Mouse (Mus musculus): Measurements from ENCODE around the gene Sptbn4. TPM values are rescaled to one million over a fixed set of nuclear protein-coding genes. Genes with fewer than 3 reads are reported as not detected.

Sptbn4 gene
- polyA plus RNA-seq, 1 experiment from 2014 or later = 0.21 TPM

DNA sequence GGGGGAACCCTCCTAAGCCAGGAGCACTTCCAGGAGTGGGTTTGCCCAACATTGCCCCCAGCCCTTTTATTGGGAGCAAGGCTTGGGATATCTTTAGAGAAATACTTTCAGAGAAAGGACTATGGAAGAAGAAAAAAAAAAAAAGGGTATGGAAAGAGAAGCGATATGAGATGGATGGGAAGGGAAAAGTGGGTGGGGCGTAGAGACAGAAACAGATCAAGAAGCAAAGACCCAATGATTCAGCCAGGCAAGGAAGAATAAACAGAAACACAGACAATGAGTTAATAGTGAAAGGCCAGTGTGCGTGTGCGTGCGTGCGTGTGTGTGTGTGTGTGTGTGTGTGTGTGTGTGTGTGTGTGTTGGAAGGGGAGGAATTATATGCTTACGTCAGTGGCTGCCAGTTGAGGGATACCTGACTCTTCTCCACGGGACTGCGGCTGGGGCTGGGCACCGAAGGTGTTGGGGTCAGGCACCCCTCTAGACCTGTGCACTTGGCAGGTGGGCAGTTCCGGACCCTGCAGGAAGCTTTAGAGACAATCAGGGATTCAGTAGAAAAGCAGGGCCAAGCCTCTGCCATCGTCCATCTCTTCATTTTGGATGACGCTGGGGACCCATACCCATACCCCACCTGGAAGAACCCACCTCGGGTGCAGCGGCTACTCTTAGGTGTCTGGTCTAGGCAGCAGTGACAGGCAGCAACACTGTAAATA, 112.3 kb downstream of the Sptbn4 start:
- Histone ChIP-seq H3K27me3 (peaks cover 59% of the 10 kb centered on the region), H3K4me2 (peak overlapping the region; percentile 92), H3K27ac (peak overlapping the region; percentile 69), H3K4me1 (peaks cover 68% of the 10 kb centered on the region), H3K4me3 (peak overlapping the region; percentile 65; the same call in 1 of the 2 replicates), H3K36me3 (no peaks in the 10 kb centered on the region), H3K9me3 (no peaks in the 10 kb centered on the region), H3K9ac (peak overlapping the region; percentile 20; the same call in 1 of the 2 replicates)
- ATAC-seq (ENCODE audit: borderline replicate concordance, extremely low read depth, low FRiP score, low TSS enrichment) = no peak
- WGBS = 41% methylated on average over 15 of the region's 15 CpGs

DNA sequence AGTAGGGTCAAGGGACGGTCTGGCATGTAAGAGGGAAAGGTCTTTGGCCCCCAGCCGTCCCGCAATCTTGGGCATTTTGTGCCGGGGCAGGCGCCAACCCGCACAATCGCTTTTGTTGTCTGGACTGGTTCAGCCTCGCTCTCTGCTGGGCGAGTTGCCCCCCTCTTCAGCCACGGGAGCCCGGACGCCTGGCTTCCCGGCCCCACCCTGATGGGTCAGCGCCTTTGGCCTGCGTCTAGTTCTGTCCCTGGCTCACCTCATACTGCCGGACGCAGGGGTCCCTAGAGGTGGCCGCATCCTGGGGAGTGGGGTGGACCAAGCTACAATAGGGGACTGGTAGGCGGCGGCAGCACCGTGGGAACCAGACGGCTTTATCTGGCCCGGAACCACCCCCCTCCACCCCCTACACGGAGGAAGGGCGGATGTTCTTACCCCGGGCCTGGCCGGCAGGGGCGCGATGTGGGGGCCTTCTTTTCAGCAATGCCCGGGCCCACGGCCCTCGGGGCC, 113.0 kb downstream of the Sptbn4 start:
- ATAC-seq (ENCODE audit: borderline replicate concordance, extremely low read depth, low FRiP score, low TSS enrichment) = no peak
- H3K36me3 ChIP-seq = no peaks in the 10 kb centered on the region
- WGBS = 2% methylated on average over 32 of the region's 32 CpGs
- H3K9me3 ChIP-seq = no peaks in the 10 kb centered on the region
- H3K27ac ChIP-seq = peak overlapping the region; percentile 69
- peak overlapping the region; percentile 92 for H3K4me2 ChIP-seq
- peaks cover 59% of the 10 kb centered on the region for H3K27me3 ChIP-seq
- H3K4me3 ChIP-seq = peak overlapping the region; percentile 65
- peak overlapping the region; percentile 20 for H3K9ac ChIP-seq
- peaks cover 75% of the 10 kb centered on the region for H3K4me1 ChIP-seq

DNA sequence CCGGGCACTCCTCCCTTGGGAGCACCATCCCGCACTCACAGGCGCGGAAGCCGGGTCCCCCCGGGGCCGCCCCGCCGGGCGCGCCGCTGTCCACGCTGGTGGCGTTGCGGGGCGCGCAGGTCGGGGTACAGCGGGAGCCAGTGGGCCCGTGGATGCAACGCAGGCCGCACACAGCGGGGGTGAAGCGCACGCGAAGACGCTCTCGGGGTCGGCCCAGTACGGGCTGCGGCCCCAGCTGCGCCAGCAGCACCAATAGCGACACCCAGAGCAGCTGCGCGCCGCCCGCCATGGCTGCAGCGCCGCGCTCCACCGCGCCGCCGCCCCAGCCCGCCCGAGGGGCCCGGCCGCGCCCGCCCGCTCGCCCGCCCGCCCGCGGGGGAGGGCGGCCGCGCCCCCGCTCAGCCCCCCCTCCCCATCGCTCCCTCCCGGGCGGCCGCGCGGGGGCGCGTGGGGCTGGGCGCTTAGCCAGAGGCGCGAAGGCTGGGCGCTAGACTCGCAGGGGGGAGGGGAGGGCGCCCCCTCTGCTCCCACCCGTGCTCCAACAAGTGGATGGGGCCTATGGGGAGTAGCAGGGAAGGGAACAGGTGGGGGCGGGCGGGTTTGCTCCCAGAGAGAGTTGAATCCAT, 114.1 kb downstream of the Sptbn4 start:
- Histone ChIP-seq H3K27ac (peak overlapping the region; percentile 94), H3K27me3 (peaks cover 56% of the 10 kb centered on the region), H3K9ac (peak overlapping the region; percentile 70), H3K36me3 (no peaks in the 10 kb centered on the region), H3K4me3 (peak overlapping the region; percentile 65), H3K9me3 (no peaks in the 10 kb centered on the region), H3K4me1 (peaks cover 84% of the 10 kb centered on the region), H3K4me2 (peak overlapping the region; percentile 92)
- no peak for ATAC-seq (ENCODE audit: borderline replicate concordance, extremely low read depth, low FRiP score, low TSS enrichment)
- WGBS = under 1% methylated on average over 58 of the region's 77 CpGs

DNA sequence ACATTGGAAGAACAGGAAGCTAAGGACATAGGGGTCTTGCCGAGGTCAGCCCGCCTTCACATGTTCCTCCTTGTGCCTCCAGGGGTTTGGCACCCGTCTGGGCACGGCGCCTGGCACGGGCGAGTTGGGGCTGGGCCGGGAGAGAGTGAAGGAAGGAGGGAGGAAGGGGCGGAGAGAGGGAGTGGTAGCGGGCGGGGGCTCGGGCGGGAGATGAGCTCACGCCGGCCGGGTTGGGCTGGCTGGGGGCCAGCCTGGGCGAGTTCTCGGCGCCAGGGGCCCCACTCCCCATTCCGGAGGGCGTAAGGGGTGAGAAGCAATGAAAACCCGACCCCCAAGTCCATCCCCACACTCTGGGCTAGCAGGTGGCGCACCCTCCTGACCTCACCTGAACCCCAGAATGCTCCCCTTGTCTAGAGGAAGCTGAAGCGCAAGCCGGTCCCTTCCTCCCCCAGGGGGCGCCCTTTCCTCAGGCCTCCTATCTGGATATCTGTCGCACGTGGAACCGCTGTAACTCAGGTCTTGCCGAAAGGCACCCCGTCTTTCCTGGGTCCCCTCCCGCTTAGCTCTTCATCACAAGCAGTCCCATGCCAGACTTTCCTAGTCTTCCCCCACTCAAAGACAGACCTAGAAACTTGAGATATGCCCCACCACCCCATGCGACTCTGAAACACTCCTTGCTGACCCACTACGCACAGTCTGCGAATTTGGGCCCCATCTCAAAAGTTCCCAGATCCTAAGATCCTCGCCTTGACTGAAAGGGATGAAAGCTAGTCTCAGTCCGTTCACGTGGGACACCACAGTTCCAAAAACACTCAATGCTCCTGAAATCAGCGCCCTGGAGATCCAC, 114.9 kb downstream of the Sptbn4 start:
- WGBS = 1% methylated on average over 38 of the region's 39 CpGs
- Histone ChIP-seq H3K4me3 (peak overlapping the region; percentile 65), H3K27me3 (peaks cover 54% of the 10 kb centered on the region), H3K4me2 (peak overlapping the region; percentile 92), H3K9ac (peak overlapping the region; percentile 70), H3K4me1 (peaks cover 81% of the 10 kb centered on the region), H3K27ac (peak overlapping the region; percentile 94), H3K9me3 (no peaks in the 10 kb centered on the region), H3K36me3 (peaks cover 5% of the 10 kb centered on the region; the same call in 1 of the 2 replicates)
- ATAC-seq (ENCODE audit: borderline replicate concordance, extremely low read depth, low FRiP score, low TSS enrichment) = peak; percentile 7

DNA sequence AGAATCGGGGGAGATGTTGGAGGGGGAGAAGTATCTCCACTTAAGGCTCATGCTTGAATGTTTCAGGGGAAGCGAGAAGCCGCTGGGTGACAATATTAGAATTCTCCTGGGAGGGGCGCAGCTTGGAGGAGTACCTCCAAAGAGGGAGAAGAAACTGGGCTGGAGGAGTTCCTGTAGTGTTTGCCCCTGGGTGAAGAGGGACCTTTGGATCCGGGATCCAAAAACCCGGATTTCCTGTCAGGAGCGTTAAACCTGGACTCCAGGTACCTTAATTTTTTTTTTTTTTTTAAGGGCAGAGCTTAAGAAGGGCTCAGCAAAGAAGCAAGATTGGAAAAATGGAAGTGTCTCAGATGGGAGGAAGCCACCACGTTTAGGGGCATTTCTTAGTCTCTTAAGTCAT, 115.6 kb downstream of the Sptbn4 start:
- Histone ChIP-seq H3K27me3 (peaks cover 54% of the 10 kb centered on the region), H3K9me3 (no peaks in the 10 kb centered on the region), H3K4me3 (peak overlapping the region; percentile 65), H3K4me2 (peak overlapping the region; percentile 92), H3K36me3 (peaks cover 9% of the 10 kb centered on the region; the same call in 1 of the 2 replicates), H3K9ac (peak overlapping the region; percentile 70), H3K27ac (peak overlapping the region; percentile 94), H3K4me1 (peaks cover 74% of the 10 kb centered on the region)
- no peak for ATAC-seq (ENCODE audit: borderline replicate concordance, extremely low read depth, low FRiP score, low TSS enrichment)
- WGBS = 2% methylated on average over 8 of the region's 8 CpGs

DNA sequence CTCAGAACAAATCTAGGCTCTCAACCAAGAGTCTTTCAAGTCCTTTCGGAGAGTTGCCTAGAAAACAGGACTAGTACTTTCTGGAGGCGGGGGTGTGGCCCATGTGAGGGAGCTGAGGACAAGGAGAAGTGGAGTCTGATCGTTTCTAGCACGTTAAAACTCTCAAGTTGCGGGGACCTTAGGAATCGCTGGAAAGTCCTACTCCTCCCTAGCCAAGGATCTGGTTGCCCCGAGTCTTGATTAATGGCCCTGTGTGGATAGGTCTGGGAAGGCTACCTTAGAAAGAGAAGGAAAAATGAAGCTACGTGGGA, 116.0 kb downstream of the Sptbn4 start:
- H3K9ac ChIP-seq = peak overlapping the region; percentile 70
- H3K36me3 ChIP-seq = peaks cover 9% of the 10 kb centered on the region; the same call in 1 of the 2 replicates
- peak overlapping the region; percentile 65 for H3K4me3 ChIP-seq
- no peaks in the 10 kb centered on the region for H3K9me3 ChIP-seq
- ATAC-seq (ENCODE audit: borderline replicate concordance, extremely low read depth, low FRiP score, low TSS enrichment) = no peak
- WGBS = 3% methylated on average over 8 of the region's 8 CpGs
- peaks cover 74% of the 10 kb centered on the region for H3K4me1 ChIP-seq
- peaks cover 53% of the 10 kb centered on the region for H3K27me3 ChIP-seq
- H3K27ac ChIP-seq = peak overlapping the region; percentile 94
- peak overlapping the region; percentile 92 for H3K4me2 ChIP-seq

DNA sequence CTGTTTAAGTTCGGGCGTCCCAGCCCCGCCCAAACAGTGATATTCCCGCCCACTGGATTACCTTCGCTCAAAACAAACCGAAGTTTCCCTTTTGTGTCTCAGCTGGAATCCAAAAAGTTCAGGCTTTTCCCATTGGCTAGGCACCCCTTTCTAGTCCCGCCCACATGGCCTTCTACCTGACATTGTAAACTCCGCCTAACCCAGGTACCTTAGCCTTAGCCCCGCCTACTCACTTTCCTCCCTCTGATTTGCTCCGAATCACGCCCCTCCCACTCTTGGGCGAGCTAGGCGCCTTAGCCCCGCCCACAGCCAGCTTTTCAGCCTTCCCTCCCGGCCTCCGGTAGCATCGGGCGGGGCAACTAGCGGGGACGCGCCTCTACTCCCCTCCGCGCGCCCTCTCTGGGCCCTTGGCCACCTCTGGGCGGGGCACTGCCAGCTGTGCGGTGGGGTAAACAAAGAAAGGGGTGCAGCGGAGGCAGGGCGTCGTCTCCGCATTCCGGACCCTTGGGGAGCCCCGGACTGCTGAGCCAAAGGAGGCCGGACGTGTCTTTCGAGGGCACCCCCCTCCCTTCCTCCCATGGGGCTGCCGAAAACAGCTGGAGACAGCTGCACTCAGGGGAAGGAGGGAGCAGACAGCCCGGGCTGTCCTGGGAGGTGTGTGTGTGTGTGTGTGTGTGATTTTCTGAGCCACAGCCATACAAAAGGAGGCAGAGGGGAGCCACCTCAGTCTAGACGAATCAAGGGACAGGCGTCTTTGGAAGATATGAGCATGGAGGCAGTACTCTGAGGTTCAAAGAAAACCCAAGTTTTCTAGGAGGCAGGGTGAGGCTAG, 116.6 kb downstream of the Sptbn4 start:
- Histone ChIP-seq H3K9ac (peak overlapping the region; percentile 70), H3K27ac (peak overlapping the region; percentile 94), H3K4me1 (peaks cover 74% of the 10 kb centered on the region), H3K4me2 (peak overlapping the region; percentile 92), H3K4me3 (peak overlapping the region; percentile 65), H3K27me3 (peaks cover 53% of the 10 kb centered on the region), H3K36me3 (peaks cover 9% of the 10 kb centered on the region; the same call in 1 of the 2 replicates), H3K9me3 (no peaks in the 10 kb centered on the region)
- under 1% methylated on average over 38 of the region's 39 CpGs for WGBS
- ATAC-seq (ENCODE audit: borderline replicate concordance, extremely low read depth, low FRiP score, low TSS enrichment) = peak; percentile 76

DNA sequence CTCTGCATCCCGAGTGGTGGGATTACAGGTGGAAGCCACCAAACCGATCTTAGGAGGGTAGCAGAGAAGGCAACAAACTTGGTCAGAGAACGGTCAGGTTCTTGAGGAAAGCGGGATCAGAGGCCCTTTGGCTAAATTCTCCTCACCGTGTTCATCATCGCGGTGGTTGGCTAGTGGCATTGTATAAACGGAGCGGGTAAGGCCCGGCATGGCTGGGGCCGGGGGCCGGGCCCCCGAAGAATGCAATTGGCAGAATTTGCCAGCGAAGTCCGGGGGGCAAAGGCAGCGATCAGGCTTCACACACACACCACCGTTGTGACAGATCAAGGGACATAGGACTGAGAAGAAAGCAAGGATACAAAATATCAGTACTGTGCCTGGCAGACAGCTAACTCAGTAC, 117.5 kb downstream of the Sptbn4 start:
- Histone ChIP-seq H3K9me3 (no peaks in the 10 kb centered on the region), H3K4me1 (peaks cover 74% of the 10 kb centered on the region), H3K27me3 (peaks cover 46% of the 10 kb centered on the region), H3K9ac (peak overlapping the region; percentile 41; the same call in 1 of the 2 replicates), H3K27ac (no peak overlapping the region), H3K4me2 (peak overlapping the region; percentile 92), H3K4me3 (peak overlapping the region; percentile 65), H3K36me3 (peaks cover 9% of the 10 kb centered on the region; the same call in 1 of the 2 replicates)
- ATAC-seq (ENCODE audit: borderline replicate concordance, extremely low read depth, low FRiP score, low TSS enrichment) = no peak
- WGBS = 25% methylated on average over 17 of the region's 17 CpGs

DNA sequence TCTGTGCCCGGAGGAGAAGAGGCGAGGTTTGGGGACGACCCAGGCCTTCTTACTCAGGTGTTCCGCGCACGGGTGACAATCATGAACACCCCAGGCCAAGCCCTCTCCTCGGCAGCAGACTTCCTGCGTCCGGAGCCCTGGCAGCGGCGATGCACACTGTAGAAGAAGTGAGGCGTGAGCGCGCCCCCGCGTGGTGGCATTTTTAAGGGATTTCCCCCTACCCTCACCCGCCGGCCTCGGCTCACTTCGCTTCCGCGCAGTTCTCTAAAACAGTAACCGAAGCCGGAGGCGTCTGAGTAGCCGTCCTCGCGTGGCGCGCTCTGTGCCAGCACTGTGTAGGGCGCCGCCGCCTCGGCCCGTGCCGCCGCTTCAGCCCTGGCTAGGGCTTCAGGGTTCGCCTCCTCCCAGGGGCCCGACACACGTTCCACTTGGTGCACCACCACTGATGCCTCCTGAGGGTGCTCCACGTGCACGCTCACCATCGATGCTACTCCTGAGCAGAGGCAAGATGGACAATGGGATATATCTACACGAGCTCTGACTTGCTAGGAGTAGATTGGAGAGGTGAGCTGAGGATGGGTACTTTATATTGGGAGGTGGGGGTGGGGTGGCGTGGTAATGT, 118.0 kb downstream of the Sptbn4 start:
- Histone ChIP-seq H3K4me1 (peaks cover 70% of the 10 kb centered on the region), H3K4me3 (peak overlapping the region; percentile 65), H3K27me3 (peaks cover 41% of the 10 kb centered on the region), H3K9me3 (no peaks in the 10 kb centered on the region), H3K36me3 (peaks cover 9% of the 10 kb centered on the region; the same call in 1 of the 2 replicates), H3K4me2 (peak overlapping the region; percentile 92), H3K9ac (peak overlapping the region; percentile 41), H3K27ac (no peak overlapping the region; the same call in 1 of the 2 replicates)
- WGBS = 4% methylated on average over 45 of the region's 45 CpGs
- no peak for ATAC-seq (ENCODE audit: borderline replicate concordance, extremely low read depth, low FRiP score, low TSS enrichment)

DNA sequence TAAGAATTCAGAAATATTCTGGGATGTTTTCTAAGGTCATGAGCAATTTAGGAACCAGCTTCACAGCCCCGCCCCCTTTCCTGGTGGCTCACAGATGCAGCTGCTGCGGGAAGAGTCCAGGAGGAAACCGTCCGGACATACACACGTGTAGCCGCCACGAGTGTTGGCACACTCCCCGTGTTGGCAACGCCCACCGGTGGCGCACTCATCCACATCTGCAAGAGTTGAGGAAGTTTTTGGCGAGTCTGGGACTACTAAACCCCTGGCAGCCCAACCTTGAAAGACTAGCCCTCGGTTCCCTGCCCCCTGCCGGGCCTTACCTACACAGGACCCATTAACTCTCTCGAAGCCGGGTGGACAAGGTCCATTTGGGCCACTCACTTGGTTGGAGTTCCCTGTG, 118.8 kb downstream of the Sptbn4 start:
- ATAC-seq (ENCODE audit: borderline replicate concordance, extremely low read depth, low FRiP score, low TSS enrichment) = no peak
- Histone ChIP-seq H3K4me1 (peaks cover 62% of the 10 kb centered on the region), H3K4me2 (no peak overlapping the region), H3K4me3 (no peak overlapping the region), H3K9me3 (no peaks in the 10 kb centered on the region), H3K27me3 (peaks cover 33% of the 10 kb centered on the region), H3K36me3 (peaks cover 9% of the 10 kb centered on the region; the same call in 1 of the 2 replicates), H3K27ac (no peak overlapping the region), H3K9ac (peak overlapping the region; percentile 11; the same call in 1 of the 2 replicates)
- WGBS = 28% methylated on average over 16 of the region's 16 CpGs
